Mouse (Mus musculus) adrenal gland, adult 10 weeks (tissue): ENCODE data around the gene Prss32. TPM values are rescaled to one million over a fixed set of nuclear protein-coding genes. Genes with fewer than 3 reads are reported as not detected.

ENCODE experiments used
- polyA plus RNA-seq: library from polyadenylated mRNA; stranded (reverse); fragments of 350-450 nt; fragmentation: Illumina TruSeq; extraction: RNeasy Lipid Tissue Mini Kit (QIAGEN cat#74804); gene quantifications from one replicate; pipeline ENCODE4 v1.2.3, GENCODE M21; 2014; ENCODE audit warnings: low read depth, low replicate concordance

Prss32 gene
- polyA plus RNA-seq: not detected

DNA sequence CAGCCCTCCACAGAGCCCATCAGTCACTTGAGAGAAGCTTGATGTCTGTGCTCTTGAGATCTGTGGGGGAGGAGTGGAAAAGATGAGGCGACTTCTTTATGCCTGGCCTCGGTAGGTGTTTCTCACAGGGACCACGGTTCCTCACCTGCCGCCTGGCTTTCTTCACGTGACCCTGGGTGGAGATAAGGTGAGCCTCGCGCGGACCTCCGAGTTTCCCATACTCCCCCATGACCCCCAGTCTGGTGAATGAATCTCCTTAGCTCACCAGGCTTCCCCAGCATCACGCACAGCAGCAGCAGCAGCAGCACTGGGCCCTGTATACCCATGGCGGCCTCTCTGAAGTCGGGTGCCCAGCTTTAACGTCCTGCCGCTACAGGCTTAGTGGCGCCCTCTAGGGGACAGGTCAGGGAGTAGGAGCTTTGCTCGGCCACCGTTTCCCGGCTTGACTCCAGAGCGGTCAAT lies at the start of gene Prss32, which contains the start of gene Prss41:
Gene Prss32 (plus strand): TSS at position 44 of the 462 bp plus-strand sequence.
Gene Prss41 (minus strand): TSS at position 361 of the 462 bp plus-strand sequence.

DNA sequence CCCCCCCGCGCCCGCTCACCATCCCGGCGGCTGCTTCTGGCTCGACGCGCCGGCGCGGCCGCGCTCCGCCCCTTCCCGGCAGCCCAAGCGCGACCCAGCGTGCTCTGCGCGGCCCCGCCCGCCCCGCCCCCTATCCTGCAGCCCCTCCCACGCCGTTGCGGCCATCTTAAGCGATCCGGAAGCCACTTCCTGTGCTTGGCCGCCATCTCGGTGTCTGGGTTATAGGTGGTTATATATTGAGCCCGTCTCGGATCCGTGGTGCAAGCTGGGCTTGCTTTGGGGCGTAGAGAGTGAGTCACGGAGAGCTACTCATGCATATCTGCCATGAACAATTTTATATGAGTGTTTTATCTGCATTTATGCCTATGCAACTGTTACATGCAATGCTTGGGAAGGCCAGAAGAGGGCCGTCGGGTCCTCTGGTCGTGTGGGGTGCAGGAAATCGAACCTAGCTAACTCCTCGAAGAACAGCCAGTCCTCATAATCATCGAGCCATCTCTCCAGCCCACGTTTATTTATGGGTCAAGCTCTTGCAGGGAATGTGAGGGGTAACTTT lies 14.5 kb upstream of the Prss32 start, which contains the start of gene Elob:
Gene Elob (minus strand): TSS at position 73 of the 556 bp plus-strand sequence.

DNA sequence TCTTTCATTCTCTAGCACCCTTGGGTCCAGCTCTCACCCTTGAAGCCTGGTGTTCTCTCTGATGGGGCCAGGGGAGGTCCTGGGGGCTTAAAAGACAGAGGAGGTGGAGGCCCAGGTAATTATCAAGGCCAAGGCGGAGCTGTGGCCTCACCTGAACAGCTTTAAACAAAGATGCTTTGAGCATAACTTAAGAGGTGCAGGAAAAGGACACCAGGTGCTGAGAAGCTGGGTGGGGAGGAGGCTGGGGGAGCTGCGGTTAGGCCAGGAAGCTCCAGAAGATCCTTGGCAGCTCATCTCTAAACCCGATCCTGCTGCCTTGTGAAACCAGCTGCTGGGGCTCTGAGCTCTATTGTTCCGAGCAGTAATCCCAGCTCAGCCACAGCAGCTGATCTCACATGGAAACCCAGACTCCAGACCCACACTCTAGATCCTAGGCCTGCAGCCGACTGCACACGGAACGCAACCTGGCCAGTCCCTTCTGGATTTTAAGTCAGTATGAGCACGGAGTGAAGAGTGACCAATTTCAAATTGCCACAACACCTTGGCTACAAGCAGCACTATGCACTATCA lies 7.6 kb upstream of the Prss32 start, which contains the start of gene Prss33:
Gene Prss33 (minus strand): TSS at position 51 of the 570 bp plus-strand sequence.

GRCm38 (mm10) chr17:23867756-23868155 lies 24.1 kb downstream of the Prss32 start, which contains the start of gene Prss21:
Prss21 (plus strand) TSS chr17:23868056.

DNA sequence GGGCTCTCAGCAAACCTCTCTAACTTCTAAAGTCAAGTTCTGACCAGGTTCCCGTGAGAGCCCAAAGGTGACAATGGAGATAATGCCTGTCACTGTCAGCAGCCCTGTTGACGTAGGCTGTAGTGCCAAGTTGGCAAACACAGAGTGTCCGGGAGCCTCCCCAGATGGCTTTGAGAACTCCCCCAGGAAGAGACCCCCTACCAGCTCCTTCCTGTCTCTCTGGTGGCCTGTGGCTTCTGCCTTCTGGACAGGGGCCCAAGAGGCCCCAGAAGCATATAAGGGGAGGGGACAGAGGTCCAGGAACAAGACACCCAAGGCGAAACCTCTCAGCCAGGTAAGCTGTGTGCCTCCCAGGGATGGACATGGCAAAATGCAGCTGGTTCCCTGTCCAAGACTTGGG lies 36.9 kb downstream of the Prss32 start, which contains the start of the genes Dcpp1 and Dcpp2:
Gene Dcpp1 (plus strand): TSS at position 301 of the 400 bp plus-strand sequence.
Gene Dcpp2 (plus strand): TSS at position 305 of the 400 bp plus-strand sequence.

Other genes with a start within 250 kb of the Prss32 start
- not detected for gene Zfp13, start 244.4 kb upstream of the Prss32 start, polyA plus RNA-seq
- gene Zscan10, start 243.0 kb upstream of the Prss32 start, polyA plus RNA-seq: not detected
- not detected for gene Mmp25, start 198.6 kb upstream of the Prss32 start, polyA plus RNA-seq
- gene Bicdl2, start 183.3 kb upstream of the Prss32 start, polyA plus RNA-seq: not detected
- gene Hcfc1r1, start 170.3 kb upstream of the Prss32 start, polyA plus RNA-seq: 11.7 TPM
- 3.1 TPM for gene Thoc6, start 170.0 kb upstream of the Prss32 start, polyA plus RNA-seq
- gene Tnfrsf12a, start 166.4 kb upstream of the Prss32 start, polyA plus RNA-seq: 4.1 TPM
- gene Cldn6, start 164.6 kb upstream of the Prss32 start, polyA plus RNA-seq: not detected
- not detected for gene Cldn9, start 159.8 kb upstream of the Prss32 start, polyA plus RNA-seq
- gene 1520401A03Rik, start 121.1 kb upstream of the Prss32 start, polyA plus RNA-seq: 0.58 TPM
- gene Pkmyt1, start 117.5 kb upstream of the Prss32 start, polyA plus RNA-seq: not detected
- 3.3 TPM for gene Paqr4, start 103.0 kb upstream of the Prss32 start, polyA plus RNA-seq
- not detected for gene Kremen2, start 98.0 kb upstream of the Prss32 start, polyA plus RNA-seq
- gene Flywch1, start 72.3 kb upstream of the Prss32 start, polyA plus RNA-seq: 1.2 TPM
- 1.0 TPM for gene Flywch2, start 57.8 kb upstream of the Prss32 start, polyA plus RNA-seq
- gene Srrm2, start 53.3 kb upstream of the Prss32 start, polyA plus RNA-seq: 189 TPM
- 32.6 TPM for gene Elob, start 14.7 kb upstream of the Prss32 start, polyA plus RNA-seq
- not detected for gene Prss33, start 7.8 kb upstream of the Prss32 start, polyA plus RNA-seq
- not detected for gene Prss41, start 317 bp downstream of the Prss32 start, polyA plus RNA-seq
- gene Prss21, start 24.2 kb downstream of the Prss32 start, polyA plus RNA-seq: not detected
- not detected for gene Dcpp1, start 37.0 kb downstream of the Prss32 start, polyA plus RNA-seq
- not detected for gene Dcpp2, start 37.0 kb downstream of the Prss32 start, polyA plus RNA-seq
- not detected for gene Dcpp3, start 73.6 kb downstream of the Prss32 start, polyA plus RNA-seq
- gene Sbp, start 97.8 kb downstream of the Prss32 start, polyA plus RNA-seq: not detected
- not detected for gene Sbpl, start 111.4 kb downstream of the Prss32 start, polyA plus RNA-seq
- gene Prss30, start 136.7 kb downstream of the Prss32 start, polyA plus RNA-seq: not detected
- not detected for gene Prss22, start 154.2 kb downstream of the Prss32 start, polyA plus RNA-seq
- not detected for gene Prss27, start 194.3 kb downstream of the Prss32 start, polyA plus RNA-seq
- gene Kctd5, start 229.6 kb downstream of the Prss32 start, polyA plus RNA-seq: 26.7 TPM